Mouse (Mus musculus) hindbrain, embryonic 16.5 days (tissue): ENCODE data around the gene Rab31. TPM values are rescaled to one million over a fixed set of nuclear protein-coding genes. Genes with fewer than 3 reads are reported as not detected.

Source experiments
- ATAC-seq: fragments of 200-750 bp; cut with Nextera tagmentation; 2 replicates; pipeline ENCODE4 v1.8.0; 2017; ENCODE audit warnings: moderate TSS enrichment, moderate library complexity
- H3K27ac ChIP-seq: fragments of 300-500 bp; sonication (generic); 2 replicates; pipeline ENCODE4 v1.5.1; 2014; ENCODE audit warnings: low read depth, mild to moderate bottlenecking, control low read depth, low read length, moderate library complexity
- H3K27me3 ChIP-seq: fragments of 300-500 bp; sonication (generic); replicated peaks from 2 replicates; pipeline ENCODE4 v1.6.1; 2014; ENCODE audit warnings: low read length; ENCODE audit not compliant: control insufficient read depth, insufficient read depth
- H3K36me3 ChIP-seq: fragments of 300-500 bp; sonication (generic); 2 replicates; pipeline ENCODE4 v1.6.1; 2014; ENCODE audit warnings: mild to moderate bottlenecking, low read length, moderate library complexity, mixed read lengths; ENCODE audit not compliant: control insufficient read depth, insufficient read depth
- H3K4me1 ChIP-seq: fragments of 300-500 bp; sonication (generic); 2 replicates; pipeline ENCODE4 v1.6.1; 2014; ENCODE audit warnings: low read depth, low read length; ENCODE audit not compliant: control insufficient read depth, insufficient read depth
- H3K4me2 ChIP-seq: fragments of 300-500 bp; sonication (generic); 2 replicates; pipeline ENCODE4 v1.6.1; 2014; ENCODE audit warnings: mild to moderate bottlenecking, low read length, control low read depth, moderate library complexity
- H3K4me3 ChIP-seq: fragments of 300-500 bp; sonication (generic); 2 replicates; pipeline ENCODE4 v1.5.1; 2014; ENCODE audit warnings: mild to moderate bottlenecking, low read length, control low read depth, moderate library complexity
- H3K9ac ChIP-seq: fragments of 300-500 bp; sonication (generic); 2 replicates; pipeline ENCODE4 v1.6.1; 2014; ENCODE audit warnings: low read depth, mild to moderate bottlenecking, control low read depth, low read length, moderate library complexity
- H3K9me3 ChIP-seq: fragments of 300-500 bp; sonication (generic); 2 replicates; pipeline ENCODE4 v1.6.1; 2014; ENCODE audit warnings: mild to moderate bottlenecking, low read length, moderate library complexity; ENCODE audit not compliant: control insufficient read depth
- WGBS: fragments of 180-500 bp; shearing (Covaris S2); extraction: QIAGEN DNeasy Blood & Tissue Kit; methylation state at CpG from one replicate; pipeline ENCODE4 v1.1.7; 2014; 5-methylcytosine and 5-hydroxymethylcytosine counted together
- polyA plus RNA-seq: library from polyadenylated mRNA; unstranded; fragments of >200 nt; fragmentation: Nextera tagmentation; extraction: Ambion mirVana; gene quantifications from 2 replicates; pipeline ENCODE4 v1.2.1, GENCODE M21; 2015

Gene Rab31
- polyA plus RNA-seq, 1 experiment from 2014 or later: 70.0 TPM

- H3K4me2 ChIP-seq: no peak overlapping the region
- no peak overlapping the region for H3K27ac ChIP-seq
- 77% methylated on average over 5 of the region's 5 CpGs for WGBS
- H3K9ac ChIP-seq: no peak overlapping the region
- ATAC-seq: no peak
- no peaks in the 10 kb centered on the region for H3K4me1 ChIP-seq
- no peaks in the 10 kb centered on the region for H3K36me3 ChIP-seq
- H3K27me3 ChIP-seq: no peaks in the 10 kb centered on the region
- no peak overlapping the region for H3K4me3 ChIP-seq
- no peaks in the 10 kb centered on the region for H3K9me3 ChIP-seq
These were observed 90.4 kb downstream of the Rab31 start for GRCm38 (mm10) chr17:65682071-65682680.

GRCm38 (mm10) chr17:65681516-65681915, 91.0 kb downstream of the Rab31 start:
- no peaks in the 10 kb centered on the region for H3K9me3 ChIP-seq
- no peaks in the 10 kb centered on the region for H3K27me3 ChIP-seq
- H3K27ac ChIP-seq: no peak overlapping the region
- H3K36me3 ChIP-seq: no peaks in the 10 kb centered on the region
- 87% methylated on average over 6 of the region's 6 CpGs for WGBS
- H3K4me2 ChIP-seq: no peak overlapping the region
- no peak overlapping the region for H3K4me3 ChIP-seq
- ATAC-seq: no peak
- no peaks in the 10 kb centered on the region for H3K4me1 ChIP-seq
- H3K9ac ChIP-seq: no peak overlapping the region

GRCm38 (mm10) chr17:65680801-65681412, 91.6 kb downstream of the Rab31 start:
- Histone ChIP-seq H3K4me1 (no peaks in the 10 kb centered on the region), H3K9me3 (no peaks in the 10 kb centered on the region), H3K9ac (no peak overlapping the region), H3K36me3 (no peaks in the 10 kb centered on the region), H3K4me3 (no peak overlapping the region), H3K27ac (no peak overlapping the region), H3K4me2 (no peak overlapping the region), H3K27me3 (no peaks in the 10 kb centered on the region)
- 83% methylated on average over 2 of the region's 2 CpGs for WGBS
- no peak for ATAC-seq

GRCm38 (mm10) chr17:65679806-65680446, 92.6 kb downstream of the Rab31 start:
- 74% methylated on average over 14 of the region's 14 CpGs for WGBS
- H3K9me3 ChIP-seq: no peaks in the 10 kb centered on the region
- no peaks in the 10 kb centered on the region for H3K27me3 ChIP-seq
- H3K9ac ChIP-seq: no peak overlapping the region
- ATAC-seq: no peak
- H3K36me3 ChIP-seq: no peaks in the 10 kb centered on the region
- H3K4me2 ChIP-seq: no peak overlapping the region
- no peak overlapping the region for H3K27ac ChIP-seq
- H3K4me3 ChIP-seq: no peak overlapping the region
- no peaks in the 10 kb centered on the region for H3K4me1 ChIP-seq

GRCm38 (mm10) chr17:65677742-65678141, 94.8 kb downstream of the Rab31 start:
- H3K4me2 ChIP-seq: no peak overlapping the region
- no peak for ATAC-seq
- H3K9ac ChIP-seq: no peak overlapping the region
- no peaks in the 10 kb centered on the region for H3K27me3 ChIP-seq
- no peaks in the 10 kb centered on the region; the same call in 1 of the 2 replicates for H3K36me3 ChIP-seq
- 92% methylated on average over 1 of the region's 1 CpGs for WGBS
- no peak overlapping the region for H3K4me3 ChIP-seq
- H3K9me3 ChIP-seq: no peaks in the 10 kb centered on the region
- no peaks in the 10 kb centered on the region for H3K4me1 ChIP-seq
- no peak overlapping the region for H3K27ac ChIP-seq

- no peak for ATAC-seq
- Histone ChIP-seq H3K27ac (no peak overlapping the region), H3K9me3 (no peaks in the 10 kb centered on the region), H3K27me3 (no peaks in the 10 kb centered on the region), H3K4me1 (no peaks in the 10 kb centered on the region), H3K4me2 (no peak overlapping the region), H3K9ac (no peak overlapping the region), H3K4me3 (no peak overlapping the region), H3K36me3 (no peaks in the 10 kb centered on the region; the same call in 1 of the 2 replicates)
- WGBS: 95% methylated on average over 8 of the region's 8 CpGs
These were observed 96.0 kb downstream of the Rab31 start for GRCm38 (mm10) chr17:65676536-65676935.

- no peak overlapping the region for H3K4me2 ChIP-seq
- no peaks in the 10 kb centered on the region for H3K27me3 ChIP-seq
- WGBS: 89% methylated on average over 3 of the region's 3 CpGs
- no peaks in the 10 kb centered on the region; the same call in 1 of the 2 replicates for H3K36me3 ChIP-seq
- no peak for ATAC-seq
- H3K4me3 ChIP-seq: no peak overlapping the region
- no peak overlapping the region for H3K27ac ChIP-seq
- no peaks in the 10 kb centered on the region for H3K9me3 ChIP-seq
- no peaks in the 10 kb centered on the region for H3K4me1 ChIP-seq
- no peak overlapping the region for H3K9ac ChIP-seq
These were observed 96.6 kb downstream of the Rab31 start for GRCm38 (mm10) chr17:65675985-65676384.

GRCm38 (mm10) chr17:65674710-65675171, 97.8 kb downstream of the Rab31 start:
- Histone ChIP-seq H3K9ac (no peak overlapping the region), H3K27me3 (no peaks in the 10 kb centered on the region), H3K4me2 (no peak overlapping the region), H3K36me3 (no peaks in the 10 kb centered on the region; the same call in 1 of the 2 replicates), H3K9me3 (no peaks in the 10 kb centered on the region), H3K4me3 (no peak overlapping the region), H3K27ac (no peak overlapping the region), H3K4me1 (no peaks in the 10 kb centered on the region)
- no peak for ATAC-seq
- WGBS: 50% methylated on average over 1 of the region's 1 CpGs

- Histone ChIP-seq H3K36me3 (no peaks in the 10 kb centered on the region; the same call in 1 of the 2 replicates), H3K4me3 (no peak overlapping the region), H3K9ac (no peak overlapping the region), H3K4me1 (no peaks in the 10 kb centered on the region), H3K27ac (no peak overlapping the region), H3K4me2 (no peak overlapping the region), H3K27me3 (no peaks in the 10 kb centered on the region), H3K9me3 (no peaks in the 10 kb centered on the region)
- WGBS: 90% methylated on average over 7 of the region's 7 CpGs
- ATAC-seq: no peak
These were observed 99.6 kb downstream of the Rab31 start for GRCm38 (mm10) chr17:65672926-65673325.
